Mouse (Mus musculus) megakaryocyte progenitor cell, adult 5-6 weeks (primary cell): ENCODE results near the gene Rnpc3. TPM values are rescaled to one million over a fixed set of nuclear protein-coding genes. Genes with fewer than 3 reads are reported as not detected.

ENCODE experiments used
- ATAC-seq: replicated peaks from 2 replicates; pipeline ENCODE4 v1.8.0; 2016; ENCODE audit warnings: mild to moderate bottlenecking, moderate TSS enrichment, inconsistent platforms; ENCODE audit not compliant: poor library complexity
- total RNA-seq, 2 experiments: library from RNA; stranded (forward) in 1 of 2; stranded (reverse) in 1 of 2; fragments of 157-497, 149-512 nt in 1 of 2; fragments of 200-1000 nt in 1 of 2; gene quantifications; 2 replicates each; pipeline versions ENCODE4 v1.2.3 to v1.2.4; 2015 to 2017

The Rnpc3 gene
- total RNA-seq (2015), result 35.8 and 37.1 TPM in 2 replicates
- total RNA-seq (2017), result 37.4 and 99.7 TPM in 2 replicates

- peak; percentile 84 for ATAC-seq
These were observed at the start of gene Rnpc3 for GRCm38 (mm10) chr3:113629606-113630359. Gene Rnpc3, minus strand, starts transcription at chr3:113630149.

GRCm38 (mm10) chr3:113656940-113657339 is 27.0 kb upstream of the Rnpc3 start:
- ATAC-seq, result peak; percentile 98

GRCm38 (mm10) chr3:113654335-113654734 is 24.4 kb upstream of the Rnpc3 start:
- no peak for ATAC-seq

- ATAC-seq, result peak; percentile 66
These were observed 21.4 kb upstream of the Rnpc3 start for GRCm38 (mm10) chr3:113651386-113651785.

DNA sequence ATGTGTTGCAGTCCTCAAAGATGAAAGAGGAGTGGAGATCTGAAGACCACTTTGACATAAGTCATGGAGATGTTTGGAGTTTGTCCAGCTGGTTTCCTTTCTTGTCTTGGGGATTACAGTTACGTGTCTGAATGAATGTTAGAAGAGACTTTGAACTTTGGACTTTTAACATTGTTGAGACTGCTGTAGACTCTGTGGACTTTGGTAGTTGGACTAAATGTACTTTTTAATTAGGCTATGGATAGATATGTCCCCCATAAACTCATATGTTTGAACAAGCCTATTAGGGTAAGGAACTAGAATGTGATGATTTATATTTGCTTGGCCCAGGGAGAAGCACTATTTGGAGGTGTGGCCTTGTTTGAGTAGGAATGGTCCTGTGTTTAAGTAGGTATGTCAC is 9.6 kb upstream of the Rnpc3 start:
- ATAC-seq, result no peak

DNA sequence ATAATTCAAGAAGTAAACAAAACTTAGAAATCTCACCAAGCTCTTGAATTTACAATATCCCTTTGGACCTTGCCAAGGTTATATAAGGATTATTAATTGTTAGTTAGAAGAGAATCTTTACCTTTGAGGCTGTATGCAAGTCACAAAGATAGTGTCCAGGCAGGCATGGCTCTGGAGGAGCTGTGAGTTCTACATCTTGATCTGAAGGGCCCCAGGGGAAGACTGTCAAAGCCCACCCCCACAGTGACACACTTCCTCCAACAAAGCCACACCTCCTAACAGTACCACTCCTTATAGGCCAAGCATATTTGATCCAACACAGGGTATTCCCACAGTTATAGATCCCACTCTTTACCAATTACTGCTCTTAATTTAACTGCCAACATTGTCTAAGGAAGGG is 4.3 kb upstream of the Rnpc3 start:
- no peak for ATAC-seq

- no peak for ATAC-seq
These were observed 1.7 kb upstream of the Rnpc3 start for GRCm38 (mm10) chr3:113631611-113632010.

DNA sequence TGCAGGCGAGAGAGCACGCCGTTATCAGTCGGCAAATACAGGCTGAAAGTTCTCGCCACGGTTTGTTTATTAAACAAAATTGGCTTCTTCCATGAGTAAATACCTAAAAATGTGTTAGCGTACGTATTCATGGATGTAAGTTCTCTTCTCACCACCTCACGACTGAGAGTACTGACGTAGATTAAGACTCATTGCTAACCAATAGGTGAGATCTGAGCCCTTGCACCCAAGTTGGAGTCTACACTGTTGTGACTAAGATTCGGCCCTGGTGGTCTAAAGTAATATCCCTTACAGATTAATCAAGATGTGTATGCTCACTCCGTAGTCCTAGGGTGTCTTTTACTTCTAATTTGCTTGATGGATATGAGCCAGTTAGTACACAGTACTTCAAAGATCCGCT is 615 bp upstream of the Rnpc3 start:
- peak; percentile 58 for ATAC-seq

GRCm38 (mm10) chr3:113606599-113606998 is 23.4 kb downstream of the Rnpc3 start, which contains the start of gene Amy1:
Gene Amy1, minus strand, starts transcription at chr3:113606699.
- ATAC-seq, result no peak

- ATAC-seq, result no peak
These were observed 39.1 kb downstream of the Rnpc3 start for GRCm38 (mm10) chr3:113590844-113591243.

DNA sequence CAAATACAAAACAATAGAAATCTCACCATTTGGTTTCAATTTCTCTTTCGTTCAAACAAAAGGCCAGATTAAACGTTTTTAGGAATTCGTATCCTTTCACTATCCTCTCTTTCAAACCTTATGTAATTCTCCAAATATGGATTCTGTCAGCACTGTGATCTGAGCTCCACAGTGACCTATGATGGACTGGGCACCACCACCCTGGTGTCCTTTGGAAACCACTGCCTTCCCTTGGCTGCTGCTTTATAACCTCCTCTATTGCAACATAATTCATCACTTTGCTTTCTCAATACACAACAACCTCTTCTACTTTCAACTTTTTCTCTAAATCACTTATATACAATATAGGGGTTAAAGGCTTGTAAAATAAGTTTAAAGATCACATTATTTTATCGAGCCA is 55.4 kb downstream of the Rnpc3 start:
- ATAC-seq, result no peak

DNA sequence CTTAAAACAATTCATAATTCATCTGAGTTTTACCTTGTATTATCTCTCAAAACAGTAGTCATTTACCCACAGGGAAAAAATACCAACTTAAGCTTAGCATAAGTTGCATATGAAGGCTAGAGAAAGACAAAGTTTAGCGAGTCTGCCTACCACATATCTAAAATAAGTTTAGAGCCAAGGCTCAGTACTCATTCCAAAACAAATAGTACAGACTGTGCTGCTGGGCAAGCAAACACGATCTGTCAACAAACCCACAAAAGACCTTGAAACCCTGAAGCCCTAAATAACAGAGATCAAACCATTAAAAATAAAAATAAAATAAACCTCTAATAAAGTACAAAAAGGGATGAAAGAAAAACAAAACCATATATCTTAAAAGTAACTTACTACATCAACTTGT is 55.8 kb downstream of the Rnpc3 start:
- ATAC-seq, result no peak

DNA sequence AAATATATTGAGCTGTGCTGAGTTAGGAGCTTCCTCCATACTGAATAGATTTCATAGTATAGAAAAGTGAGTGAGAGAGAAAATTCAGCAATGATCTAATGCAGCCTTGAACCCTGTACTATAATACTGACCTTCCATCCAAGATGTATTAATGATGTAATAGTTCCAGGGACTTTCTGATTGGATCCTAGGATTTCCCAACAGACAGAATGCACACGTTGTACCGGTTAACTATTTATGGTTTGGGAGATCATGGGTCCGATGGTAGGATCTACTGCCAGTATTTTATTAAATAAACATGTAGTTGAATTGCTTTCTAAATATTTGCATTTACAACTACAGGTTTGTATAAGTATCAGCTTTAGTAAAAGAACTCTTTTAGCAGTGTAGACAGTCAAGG is 57.8 kb downstream of the Rnpc3 start:
- no peak for ATAC-seq

Other genes with a start within 250 kb of the Rnpc3 start
- not detected in 2 replicates for gene Amy2a1, start 97.7 kb downstream of the Rnpc3 start, total RNA-seq (2015)
- gene Amy2a1, start 97.7 kb downstream of the Rnpc3 start, total RNA-seq (2017), result not detected in 2 replicates
- 0.74 and 1.8 TPM in 2 replicates for gene Amy1, start 23.4 kb downstream of the Rnpc3 start, total RNA-seq (2015)
- gene Amy1, start 23.4 kb downstream of the Rnpc3 start, total RNA-seq (2017), result not detected in 2 replicates